10 mouse cellular contexts compared by ENCODE assay signal in genomic region chr9:91383441-91384135, GRCm38 (mm10). TPM values are rescaled to one million over a fixed set of nuclear protein-coding genes. Genes with fewer than 3 reads are reported as not detected.
DNase-seq lines count a peak whose midpoint lies in the region; ATAC-seq lines count a peak whose summit lies in the region.
"Had no signal": no experiment of that assay in that cellular context is flagged by ENCODE, and none has a peak within 500 bp of the region (broad histone marks: within the 10 kb centered on the region; RNA-seq: fewer than 3 reads in every experiment).

No protein-coding gene starts in this region.

- peak overlapping the region; percentile 16 for H3K4me3 ChIP-seq in midbrain, embryonic 16.5 days (ENCODE audit: low read depth, low read length)
- H3K4me3 ChIP-seq: kidney, embryonic 15.5 days had no signal

- WGBS in midbrain, embryonic 16.5 days: 2% methylated on average over 28 of the region's 28 CpGs

- H3K27me3 ChIP-seq in midbrain, embryonic 16.5 days (ENCODE audit: control insufficient read depth, insufficient read depth, low read depth, low read length): peaks cover 34% of the 10 kb centered on the region

- H3K4me1 ChIP-seq in midbrain, embryonic 16.5 days (ENCODE audit: control insufficient read depth, insufficient read depth, low read length): 0 out of 2 replicates have a peak, but pooled peaks cover 3% of the 10 kb centered on the region

- H3K27ac ChIP-seq in midbrain, embryonic 16.5 days (ENCODE audit: low read length): peak overlapping the region; percentile 87
- H3K27ac ChIP-seq: kidney, embryonic 15.5 days had no signal

- peak overlapping the region; percentile 62 for H3K4me2 ChIP-seq in midbrain, embryonic 16.5 days (ENCODE audit: low read length)
- H3K4me2 ChIP-seq: kidney, embryonic 15.5 days had no signal

- ATAC-seq in granulocyte monocyte progenitor cell, adult 5-6 weeks (replicated peaks; ENCODE audit: poor library complexity, severe bottlenecking): peak; percentile 13
- ATAC-seq in midbrain, embryonic 16.5 days: peak; percentile 44
- no peak for ATAC-seq in CD4-positive, CD25-positive, alpha-beta regulatory T cell, adult 4 months

- peak; percentile 71 for DNase-seq in embryo, embryonic 10.5 days (ENCODE audit: low spot score)
- DNase-seq in embryo, embryonic 10 days (ENCODE audit: low spot score): no peak
- DNase-seq in cerebellum, postnatal 10 days: peak; percentile 89 to 92
- DNase-seq in thymus, postnatal 4 days: no peak
- DNase-seq in adrenal gland, adult (ENCODE audit: inconsistent age in 2 of 2, low spot score in 1 of 2): no peak

- H3K9me3 ChIP-seq in midbrain, embryonic 16.5 days (replicated peaks; ENCODE audit: control insufficient read depth, low read length, poor library complexity, severe bottlenecking): no peaks in the 10 kb centered on the region
- H3K9me3 ChIP-seq: kidney, embryonic 15.5 days had no signal

- H3K9ac ChIP-seq in midbrain, embryonic 16.5 days (ENCODE audit: low read depth, low read length): peak overlapping the region; percentile 55; the same call in 1 of the 2 replicates
- H3K9ac ChIP-seq: kidney, embryonic 15.5 days had no signal

- no peaks in the 10 kb centered on the region for H3K36me3 ChIP-seq in midbrain, embryonic 16.5 days (ENCODE audit: control insufficient read depth, insufficient read depth, low read length)
- H3K36me3 ChIP-seq: kidney, embryonic 15.5 days had no signal

RNA-seq across cellular contexts. Expression of gene Zic1, which starts 18.0 kb away (rescaled TPM):
- not detected in 2 replicates for total RNA-seq in granulocyte monocyte progenitor cell, adult 5-6 weeks (2014; fragmentation: Nextera tagmentation)
- not detected in 2 replicates for total RNA-seq in granulocyte monocyte progenitor cell, adult 5-6 weeks (2017)
- polyA plus RNA-seq in midbrain, embryonic 16.5 days (2015; fragmentation: Nextera tagmentation; extraction: Ambion mirVana): 9.1 and 20.6 TPM in 2 replicates
- not detected for polyA plus RNA-seq in CD4-positive, CD25-positive, alpha-beta regulatory T cell, adult 4 months (2017; shearing (Covaris generic))
- total RNA-seq: liver, adult 2 months had no signal
- polyA plus RNA-seq: kidney, embryonic 15.5 days; liver, adult 2 months had no signal

RNA-seq across cellular contexts. Expression of gene Zic4, which starts 21.4 kb away (rescaled TPM):
- total RNA-seq in granulocyte monocyte progenitor cell, adult 5-6 weeks (2014; fragmentation: Nextera tagmentation): not detected in 2 replicates
- total RNA-seq in granulocyte monocyte progenitor cell, adult 5-6 weeks (2017): not detected in 2 replicates
- 55.8 and 154 TPM in 2 replicates for polyA plus RNA-seq in midbrain, embryonic 16.5 days (2015; fragmentation: Nextera tagmentation; extraction: Ambion mirVana)
- polyA plus RNA-seq in CD4-positive, CD25-positive, alpha-beta regulatory T cell, adult 4 months (2017; shearing (Covaris generic)): under 1 TPM in 1 of 2 experiments, not detected in 1; 0.24 TPM
- total RNA-seq: liver, adult 2 months had no signal
- polyA plus RNA-seq: kidney, embryonic 15.5 days; liver, adult 2 months had no signal

Comparison
In these comparisons a context has a peak if more than half of its experiments do, and no peak if none do; other contexts are left out.
1. DNase-seq: peak in embryo, embryonic 10.5 days (single experiment) and cerebellum, postnatal 10 days (2 of 2); none in embryo, embryonic 10 days (single experiment), thymus, postnatal 4 days (single experiment) and adrenal gland, adult (0 of 2).
2. RNA of gene Zic4, which starts 21.4 kb away (polyA plus RNA-seq): 55.8 to 154 TPM in midbrain, embryonic 16.5 days; 0.24 TPM in CD4-positive, CD25-positive, alpha-beta regulatory T cell, adult 4 months; every median in the first group is over 10 times any median in the second.